Mouse (Mus musculus): Measurements from ENCODE around the gene Fam210b. TPM values are rescaled to one million over a fixed set of nuclear protein-coding genes. Genes with fewer than 3 reads are reported as not detected.

Gene Fam210b
- total RNA-seq, 1 experiment: 1.6 TPM

DNA sequence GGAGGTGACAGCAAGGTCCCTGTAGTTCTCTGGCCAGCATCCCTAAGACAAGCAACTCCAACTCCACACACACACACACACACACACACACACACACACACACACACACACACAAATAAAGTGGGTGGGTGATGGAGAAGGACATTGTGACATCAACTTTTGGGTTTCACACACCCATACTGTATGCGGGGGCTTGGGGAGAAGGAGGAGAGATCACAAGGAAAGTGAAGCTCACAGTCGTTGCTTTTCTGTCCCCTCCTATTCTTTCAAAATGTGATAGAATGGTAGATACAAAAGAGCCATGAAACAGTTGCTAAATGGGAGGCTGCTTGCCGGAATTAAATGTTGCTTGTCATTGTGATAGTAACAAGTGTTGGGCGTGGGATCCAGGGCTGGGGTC, 49.3 kb downstream of the Fam210b start:
- no peak overlapping the region for H3K4me3 ChIP-seq (ENCODE audit: insufficient read depth in 1 of 2, low read depth in 1 of 2, low read length in 2 of 2, poor library complexity in 1 of 2, severe bottlenecking in 1 of 2)
- no peak overlapping the region for H3K27ac ChIP-seq (ENCODE audit: insufficient read depth, low read depth, low read length, poor library complexity, severe bottlenecking)
- H3K9ac ChIP-seq (ENCODE audit: insufficient read depth, low read depth, low read length, poor library complexity, severe bottlenecking): no peak overlapping the region
- TF ChIP-seq ZC3H11A (IDR thresholded peaks at IDR 0.05; ENCODE audit: borderline replicate concordance, low read depth, low read length) (no peak), HCFC1 (IDR thresholded peaks at IDR 0.05; ENCODE audit: borderline replicate concordance, insufficient read depth, low read length) (no peak), MAFK (IDR thresholded peaks at IDR 0.05; ENCODE audit: insufficient read depth, low read depth, low read length) (no peak), CHD2 (IDR thresholded peaks at IDR 0.05; ENCODE audit: low read depth, low read length) (no peak), ZNF384 (IDR thresholded peaks at IDR 0.05; ENCODE audit: low read depth, low read length) (no peak)
- no peak for DNase-seq (ENCODE audit: low read depth, low spot score)
- H3K36me3 ChIP-seq (ENCODE audit: control insufficient read depth, insufficient read depth, low read length, poor library complexity, severe bottlenecking): no peaks in the 10 kb centered on the region
- H3K4me1 ChIP-seq (ENCODE audit: control insufficient read depth in 2 of 2, insufficient read depth in 2 of 2, low read length in 2 of 2, poor library complexity in 1 of 2): peaks cover 9 to 37% of the 10 kb centered on the region in 2 experiments
- in situ Hi-C loops (cut with MboI; ENCODE audit: low sequenced_read_pairs in 2 of 2, unreplicated experiment in 2 of 2): no loop called here
- H3K9me3 ChIP-seq (ENCODE audit: control insufficient read depth, insufficient read depth, low read depth, low read length): no peaks in the 10 kb centered on the region

DNA sequence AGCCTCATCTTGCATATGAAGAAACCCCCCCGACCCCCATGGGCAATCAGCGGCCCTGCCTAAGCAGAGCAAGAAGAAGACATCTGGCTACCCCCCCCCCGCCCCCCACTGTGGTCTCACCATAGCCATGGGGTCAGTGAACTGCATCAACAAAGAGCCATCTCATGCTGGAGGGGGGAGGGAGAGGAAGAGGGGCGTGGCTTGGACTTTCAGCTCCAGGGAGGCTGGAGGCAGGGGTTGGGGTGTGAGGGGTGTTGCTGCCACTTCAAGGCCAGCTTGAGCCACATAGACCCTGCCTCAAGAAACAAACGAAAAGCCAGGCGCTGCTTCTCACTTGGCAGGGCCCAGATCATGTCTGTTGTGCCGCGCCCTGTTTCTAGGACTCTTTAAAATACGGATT, 50.6 kb downstream of the Fam210b start:
- TF ChIP-seq MAFK (IDR thresholded peaks at IDR 0.05; ENCODE audit: insufficient read depth, low read depth, low read length) (no peak), CHD2 (IDR thresholded peaks at IDR 0.05; ENCODE audit: low read depth, low read length) (no peak), HCFC1 (IDR thresholded peaks at IDR 0.05; ENCODE audit: borderline replicate concordance, insufficient read depth, low read length) (no peak), ZC3H11A (IDR thresholded peaks at IDR 0.05; ENCODE audit: borderline replicate concordance, low read depth, low read length) (no peak), ZNF384 (IDR thresholded peaks at IDR 0.05; ENCODE audit: low read depth, low read length) (no peak)
- Histone ChIP-seq H3K9ac (ENCODE audit: insufficient read depth, low read depth, low read length, poor library complexity, severe bottlenecking) (0 out of 2 replicates have a peak overlapping the region, but pooled peaks have one; percentile 2), H3K9me3 (ENCODE audit: control insufficient read depth, insufficient read depth, low read depth, low read length) (no peaks in the 10 kb centered on the region), H3K4me3 (ENCODE audit: insufficient read depth in 1 of 2, low read depth in 1 of 2, low read length in 2 of 2, poor library complexity in 1 of 2, severe bottlenecking in 1 of 2) (no peak overlapping the region), H3K27ac (ENCODE audit: insufficient read depth, low read depth, low read length, poor library complexity, severe bottlenecking) (no peak overlapping the region), H3K4me1 (ENCODE audit: control insufficient read depth in 2 of 2, insufficient read depth in 2 of 2, low read length in 2 of 2, poor library complexity in 1 of 2) (peaks cover 9 to 43% of the 10 kb centered on the region in 2 experiments), H3K36me3 (ENCODE audit: control insufficient read depth, insufficient read depth, low read length, poor library complexity, severe bottlenecking) (no peaks in the 10 kb centered on the region)
- in situ Hi-C loops (cut with MboI; ENCODE audit: low sequenced_read_pairs in 2 of 2, unreplicated experiment in 2 of 2): no loop called here
- no peak for DNase-seq (ENCODE audit: low read depth, low spot score)

DNA sequence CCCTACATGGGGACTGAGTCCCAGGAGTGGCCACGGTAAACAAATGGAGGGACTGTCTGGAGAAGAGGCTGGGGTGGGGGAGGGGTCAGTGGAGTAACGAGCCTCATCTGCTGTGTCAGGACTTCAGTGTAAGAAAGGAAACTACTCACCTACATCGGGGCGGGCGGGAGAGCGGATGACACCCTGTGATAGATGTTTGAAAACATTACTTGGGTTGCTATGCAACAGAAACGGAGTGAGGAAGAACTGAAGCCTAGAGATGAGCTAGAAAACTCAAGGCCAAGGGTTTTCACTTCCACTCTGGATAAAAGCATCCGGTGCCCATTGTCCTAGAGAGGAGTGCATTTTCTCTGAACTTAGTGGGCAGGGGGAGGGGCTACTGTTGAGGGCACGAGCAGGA, 54.5 kb downstream of the Fam210b start:
- DNase-seq (ENCODE audit: low read depth, low spot score): no peak
- in situ Hi-C loops (cut with MboI; ENCODE audit: low sequenced_read_pairs in 2 of 2, unreplicated experiment in 2 of 2): no loop called here
- no peaks in the 10 kb centered on the region for H3K36me3 ChIP-seq (ENCODE audit: control insufficient read depth, insufficient read depth, low read length, poor library complexity, severe bottlenecking)
- TF ChIP-seq ZC3H11A (IDR thresholded peaks at IDR 0.05; ENCODE audit: borderline replicate concordance, low read depth, low read length) (no peak), HCFC1 (IDR thresholded peaks at IDR 0.05; ENCODE audit: borderline replicate concordance, insufficient read depth, low read length) (no peak), MAFK (IDR thresholded peaks at IDR 0.05; ENCODE audit: insufficient read depth, low read depth, low read length) (no peak), CHD2 (IDR thresholded peaks at IDR 0.05; ENCODE audit: low read depth, low read length) (no peak), ZNF384 (IDR thresholded peaks at IDR 0.05; ENCODE audit: low read depth, low read length) (no peak)
- no peak overlapping the region for H3K9ac ChIP-seq (ENCODE audit: insufficient read depth, low read depth, low read length, poor library complexity, severe bottlenecking)
- peaks cover 9 to 36% of the 10 kb centered on the region in 2 experiments for H3K4me1 ChIP-seq (ENCODE audit: control insufficient read depth in 2 of 2, insufficient read depth in 2 of 2, low read length in 2 of 2, poor library complexity in 1 of 2)
- no peaks in the 10 kb centered on the region for H3K9me3 ChIP-seq (ENCODE audit: control insufficient read depth, insufficient read depth, low read depth, low read length)
- no peak overlapping the region for H3K27ac ChIP-seq (ENCODE audit: insufficient read depth, low read depth, low read length, poor library complexity, severe bottlenecking)
- H3K4me3 ChIP-seq (ENCODE audit: insufficient read depth in 1 of 2, low read depth in 1 of 2, low read length in 2 of 2, poor library complexity in 1 of 2, severe bottlenecking in 1 of 2): no peak overlapping the region

DNA sequence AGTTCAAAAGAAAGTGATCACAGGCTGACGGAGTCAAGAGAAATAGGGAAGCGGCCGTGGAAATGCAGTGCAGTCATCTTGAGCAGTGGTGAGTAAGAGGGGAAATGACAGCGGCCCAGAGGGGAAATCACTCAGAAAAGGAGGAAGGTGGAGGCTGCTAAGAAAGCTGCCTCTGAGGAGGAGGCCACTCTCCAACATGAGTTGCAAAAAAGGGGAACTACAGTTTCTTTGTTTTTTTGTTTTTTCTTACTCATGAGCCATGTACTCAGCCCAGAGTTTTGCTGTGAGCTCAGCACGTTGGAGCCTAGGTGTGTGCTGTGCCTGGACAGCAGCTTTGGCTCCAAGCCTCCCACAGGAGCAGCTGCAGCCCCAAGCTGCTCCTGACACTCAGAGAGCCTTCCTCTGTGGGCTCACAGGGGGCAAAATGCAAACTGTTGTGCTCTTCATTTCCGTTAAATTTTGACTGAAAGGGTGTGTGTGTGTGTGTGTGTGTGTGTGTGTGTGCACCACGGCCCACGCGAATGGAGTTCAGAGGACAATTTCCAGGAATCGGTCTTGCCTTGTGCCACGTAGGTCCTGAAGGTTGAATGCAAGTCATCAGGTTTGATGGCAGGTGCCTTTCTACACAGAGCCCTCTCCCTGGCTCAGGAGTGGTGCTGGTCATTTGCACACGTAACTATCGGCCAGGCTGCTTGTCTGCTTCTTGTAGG, 55.9 kb downstream of the Fam210b start:
- Histone ChIP-seq H3K36me3 (ENCODE audit: control insufficient read depth, insufficient read depth, low read length, poor library complexity, severe bottlenecking) (no peaks in the 10 kb centered on the region), H3K9me3 (ENCODE audit: control insufficient read depth, insufficient read depth, low read depth, low read length) (no peaks in the 10 kb centered on the region), H3K4me3 (ENCODE audit: insufficient read depth in 1 of 2, low read depth in 1 of 2, low read length in 2 of 2, poor library complexity in 1 of 2, severe bottlenecking in 1 of 2) (no peak overlapping the region), H3K4me1 (ENCODE audit: control insufficient read depth in 2 of 2, insufficient read depth in 2 of 2, low read length in 2 of 2, poor library complexity in 1 of 2) (peaks cover 6 to 30% of the 10 kb centered on the region in 2 experiments), H3K9ac (ENCODE audit: insufficient read depth, low read depth, low read length, poor library complexity, severe bottlenecking) (no peak overlapping the region), H3K27ac (ENCODE audit: insufficient read depth, low read depth, low read length, poor library complexity, severe bottlenecking) (no peak overlapping the region)
- DNase-seq (ENCODE audit: low read depth, low spot score): no peak
- TF ChIP-seq ZNF384 (IDR thresholded peaks at IDR 0.05; ENCODE audit: low read depth, low read length) (no peak), ZC3H11A (IDR thresholded peaks at IDR 0.05; ENCODE audit: borderline replicate concordance, low read depth, low read length) (no peak), HCFC1 (IDR thresholded peaks at IDR 0.05; ENCODE audit: borderline replicate concordance, insufficient read depth, low read length) (no peak), CHD2 (IDR thresholded peaks at IDR 0.05; ENCODE audit: low read depth, low read length) (no peak), MAFK (IDR thresholded peaks at IDR 0.05; ENCODE audit: insufficient read depth, low read depth, low read length) (no peak)
- in situ Hi-C loops (cut with MboI; ENCODE audit: low sequenced_read_pairs in 2 of 2, unreplicated experiment in 2 of 2): no loop called here

All from ES-E14 (cell line).